Mouse (Mus musculus) stomach, postnatal 0 days (tissue): ENCODE results near the gene Mcl1. TPM values are rescaled to one million over a fixed set of nuclear protein-coding genes. Genes with fewer than 3 reads are reported as not detected.
A peak's percentile ranks its signal among the peaks of the same experiment; 100 is the strongest.

Experiments used
- ATAC-seq: fragments of 200-750 bp; cut with Nextera tagmentation; 2 replicates; pipeline ENCODE4 v1.8.0; 2017; ENCODE audit not compliant: low FRiP score, low TSS enrichment
- DNase-seq: peaks from one replicate; pipeline ENCODE4 v3.0.0-alpha.2; 2016; ENCODE audit warnings: low spot score
- H3K27ac ChIP-seq: fragments of 300-500 bp; sonication (generic); replicated peaks from 2 replicates; pipeline ENCODE4 v1.5.1; 2014; ENCODE audit warnings: mild to moderate bottlenecking, control low read depth
- H3K27me3 ChIP-seq: fragments of 300-500 bp; sonication (generic); 2 replicates; pipeline ENCODE4 v1.6.1; 2014; ENCODE audit warnings: low read length; ENCODE audit not compliant: control insufficient read depth, insufficient read depth
- H3K36me3 ChIP-seq: fragments of 300-500 bp; sonication (generic); 2 replicates; pipeline ENCODE4 v1.6.1; 2014; ENCODE audit warnings: low read length, mixed read lengths; ENCODE audit not compliant: control insufficient read depth, insufficient read depth
- H3K4me1 ChIP-seq: fragments of 300-500 bp; sonication (generic); replicated peaks from 2 replicates; pipeline ENCODE4 v1.6.1; 2014; ENCODE audit warnings: antibody characterized with exemption; ENCODE audit not compliant: control insufficient read depth, insufficient read depth
- H3K4me2 ChIP-seq: fragments of 300-500 bp; sonication (generic); replicated peaks from 2 replicates; pipeline ENCODE4 v1.6.1; 2014; ENCODE audit warnings: low read depth, mild to moderate bottlenecking, control low read depth, moderate library complexity
- H3K4me3 ChIP-seq: fragments of 300-500 bp; sonication (generic); 2 replicates; pipeline ENCODE4 v1.5.1; 2014; ENCODE audit warnings: low read depth, low read length, control low read depth
- H3K9ac ChIP-seq: fragments of 300-500 bp; sonication (generic); 2 replicates; pipeline ENCODE4 v1.6.1; 2014; ENCODE audit warnings: mild to moderate bottlenecking, low read length, control low read depth, mixed read lengths
- H3K9me3 ChIP-seq: fragments of 300-500 bp; sonication (generic); 2 replicates; pipeline ENCODE4 v1.6.1; 2016; ENCODE audit warnings: low read length; ENCODE audit not compliant: control insufficient read depth
- CTCF ChIP-seq: IDR thresholded peaks from 2 replicates; pipeline ENCODE4 v1.5.1; 2016; ENCODE audit warnings: antibody characterized with exemption, low read depth, mild to moderate bottlenecking, moderate library complexity
- EP300 ChIP-seq: optimal IDR thresholded peaks from 2 replicates; pipeline ENCODE3; 2016; ENCODE audit warnings: antibody characterized with exemption
- WGBS: fragments of 180-500 bp; shearing (Covaris S2); extraction: QIAGEN DNeasy Blood & Tissue Kit; methylation state at CpG from one replicate; pipeline ENCODE4 v1.1.7; 2014; 5-methylcytosine and 5-hydroxymethylcytosine counted together
- polyA plus RNA-seq: library from polyadenylated mRNA; unstranded; fragments of >200 nt; fragmentation: Nextera tagmentation; extraction: Ambion mirVana; gene quantifications from 2 replicates; pipeline ENCODE4 v1.2.1, GENCODE M21; 2015

Gene Mcl1
- polyA plus RNA-seq, 1 experiment from 2014 or later, result 59.2 TPM

- Histone ChIP-seq H3K36me3 (no peaks in the 10 kb centered on the region), H3K9ac (no peak overlapping the region), H3K9me3 (no peaks in the 10 kb centered on the region), H3K4me1 (0 out of 2 replicates have a peak, but pooled peaks cover 2% of the 10 kb centered on the region), H3K4me2 (no peak overlapping the region), H3K27ac (no peak overlapping the region), H3K27me3 (no peaks in the 10 kb centered on the region), H3K4me3 (no peak overlapping the region)
- TF ChIP-seq CTCF (no peak), EP300 (no peak)
- WGBS, result 60% methylated on average over 10 of the region's 10 CpGs
- ATAC-seq (peak; percentile 61; the same call in 1 of the 2 replicates), DNase-seq (no peak)
Observed at GRCm38 (mm10) chr3:95645313-95646235, 13.0 kb upstream of the Mcl1 start.

- no peak overlapping the region for H3K27ac ChIP-seq
- DNase-seq, result no peak
- H3K4me3 ChIP-seq, result no peak overlapping the region
- H3K9me3 ChIP-seq, result no peaks in the 10 kb centered on the region
- no peak overlapping the region for H3K9ac ChIP-seq
- H3K4me2 ChIP-seq, result no peak overlapping the region
- 77% methylated on average over 5 of the region's 5 CpGs for WGBS
- no peak for ATAC-seq
- TF ChIP-seq EP300 (no peak), CTCF (no peak)
- H3K4me1 ChIP-seq, result peaks cover 6% of the 10 kb centered on the region; the same call in 1 of the 2 replicates
- H3K36me3 ChIP-seq, result no peaks in the 10 kb centered on the region
- H3K27me3 ChIP-seq, result no peaks in the 10 kb centered on the region
Observed at GRCm38 (mm10) chr3:95648016-95648415, 10.6 kb upstream of the Mcl1 start.

GRCm38 (mm10) chr3:95650276-95651032 lies 8.1 kb upstream of the Mcl1 start:
- DNase-seq (no peak), ATAC-seq (peak; percentile 72)
- H3K27ac ChIP-seq, result peak overlapping the region; percentile 92
- TF ChIP-seq CTCF, result no peak
- peak; percentile 57 for TF ChIP-seq EP300
- no peaks in the 10 kb centered on the region for H3K27me3 ChIP-seq
- no peaks in the 10 kb centered on the region for H3K9me3 ChIP-seq
- 48% methylated on average over 6 of the region's 6 CpGs for WGBS
- no peaks in the 10 kb centered on the region for H3K36me3 ChIP-seq
- H3K4me1 ChIP-seq, result peaks cover 6% of the 10 kb centered on the region; the same call in 1 of the 2 replicates
- no peak overlapping the region; the same call in 1 of the 2 replicates for H3K9ac ChIP-seq
- H3K4me2 ChIP-seq, result no peak overlapping the region
- no peak overlapping the region for H3K4me3 ChIP-seq

- Histone ChIP-seq H3K9me3 (no peaks in the 10 kb centered on the region), H3K4me1 (peaks cover 6% of the 10 kb centered on the region; the same call in 1 of the 2 replicates), H3K4me3 (no peak overlapping the region), H3K9ac (no peak overlapping the region; the same call in 1 of the 2 replicates), H3K36me3 (no peaks in the 10 kb centered on the region), H3K27me3 (no peaks in the 10 kb centered on the region), H3K27ac (peak overlapping the region; percentile 92), H3K4me2 (no peak overlapping the region)
- WGBS, result 75% methylated on average over 3 of the region's 3 CpGs
- DNase-seq (no peak), ATAC-seq (no peak)
- TF ChIP-seq EP300 (no peak), CTCF (no peak)
Observed at GRCm38 (mm10) chr3:95651033-95651373, 7.6 kb upstream of the Mcl1 start.

- WGBS, result 86% methylated on average over 16 of the region's 16 CpGs
- ATAC-seq (no peak), DNase-seq (no peak)
- H3K36me3 ChIP-seq, result no peaks in the 10 kb centered on the region
- H3K9me3 ChIP-seq, result no peaks in the 10 kb centered on the region
- TF ChIP-seq CTCF (no peak), EP300 (no peak)
- no peak overlapping the region for H3K4me2 ChIP-seq
- H3K27me3 ChIP-seq, result no peaks in the 10 kb centered on the region
- peaks cover 6% of the 10 kb centered on the region; the same call in 1 of the 2 replicates for H3K4me1 ChIP-seq
- no peak overlapping the region for H3K9ac ChIP-seq
- peak overlapping the region; percentile 92 for H3K27ac ChIP-seq
- H3K4me3 ChIP-seq, result no peak overlapping the region
Observed at GRCm38 (mm10) chr3:95651391-95652203, 7.0 kb upstream of the Mcl1 start.
